Mouse (Mus musculus) regulatory T cell (primary cell): Measurements from ENCODE around the gene AC140267.1.

ENCODE experiments used
- in situ Hi-C: fragments of 300-600 bp; cut with MboI, MseI; formaldehyde crosslinking; loops from one replicate; pipeline ENCODE4 v1.15.1; 2025; ENCODE audit warnings: high pct_unique_total_duplicates

Gene AC140267.1

DNA sequence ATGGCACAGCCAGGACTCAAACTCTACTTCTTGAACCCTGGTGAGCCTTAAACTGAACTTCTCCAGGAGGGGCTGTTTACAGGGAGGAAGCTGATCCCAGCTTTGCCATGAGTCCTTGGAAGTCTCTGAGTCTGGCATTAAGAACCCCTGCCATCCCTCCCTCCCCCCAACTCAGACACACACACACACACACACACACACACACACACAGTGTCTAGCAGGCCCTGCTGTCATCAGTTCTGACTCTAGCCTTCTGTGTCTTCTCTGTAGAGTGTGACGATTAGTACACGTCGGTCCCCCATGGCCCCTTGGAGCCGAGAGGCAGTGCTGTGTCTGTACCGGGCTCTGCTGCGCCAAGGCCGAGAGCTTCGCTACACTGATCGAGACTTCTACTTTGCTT is at the start of gene AC140267.1:
AC140267.1 (plus strand) TSS at position 301 of the 400 bp plus-strand sequence.
- in situ Hi-C loops: no loop called here

DNA sequence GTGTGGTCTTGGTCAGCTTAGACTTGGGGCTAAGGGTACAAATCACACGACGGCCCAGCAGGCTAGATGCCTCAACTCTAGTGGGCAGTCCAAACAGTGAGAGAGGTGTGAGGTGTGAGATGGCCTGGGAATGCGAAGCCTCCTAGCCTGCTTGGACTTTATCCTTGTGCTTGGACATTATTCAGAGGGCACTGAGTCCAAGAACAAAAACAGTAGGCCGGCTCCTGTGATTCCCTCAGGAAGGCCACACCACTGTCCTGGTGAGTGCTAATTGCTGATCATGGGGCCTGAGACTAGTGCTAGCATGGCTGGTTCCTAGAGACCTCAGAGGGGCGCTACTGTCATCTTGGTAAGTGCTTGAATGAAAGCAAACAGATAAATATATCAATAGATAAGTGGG is 46.7 kb upstream of the AC140267.1 start:
- in situ Hi-C loops: no loop called here

DNA sequence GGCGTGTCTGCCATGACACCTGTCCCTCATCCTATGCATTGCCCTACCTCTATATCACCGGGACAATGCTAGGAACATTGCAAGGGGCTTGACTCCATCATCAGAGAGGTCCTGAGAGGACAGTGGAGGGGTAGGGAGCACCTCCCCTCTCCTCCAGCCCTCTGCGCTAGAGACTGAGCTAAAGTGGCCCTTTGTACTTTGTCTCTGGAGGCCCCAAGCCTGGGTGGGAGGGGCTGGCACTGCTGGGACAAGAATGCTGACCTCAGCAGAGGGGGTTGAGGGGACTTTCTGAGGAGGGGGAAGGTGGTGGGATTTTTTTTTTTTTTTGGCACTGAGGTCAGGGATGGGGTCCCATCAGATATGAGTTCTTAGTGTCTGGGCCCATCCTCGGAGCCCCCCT is 45.6 kb upstream of the AC140267.1 start:
- in situ Hi-C loops: no loop called here

DNA sequence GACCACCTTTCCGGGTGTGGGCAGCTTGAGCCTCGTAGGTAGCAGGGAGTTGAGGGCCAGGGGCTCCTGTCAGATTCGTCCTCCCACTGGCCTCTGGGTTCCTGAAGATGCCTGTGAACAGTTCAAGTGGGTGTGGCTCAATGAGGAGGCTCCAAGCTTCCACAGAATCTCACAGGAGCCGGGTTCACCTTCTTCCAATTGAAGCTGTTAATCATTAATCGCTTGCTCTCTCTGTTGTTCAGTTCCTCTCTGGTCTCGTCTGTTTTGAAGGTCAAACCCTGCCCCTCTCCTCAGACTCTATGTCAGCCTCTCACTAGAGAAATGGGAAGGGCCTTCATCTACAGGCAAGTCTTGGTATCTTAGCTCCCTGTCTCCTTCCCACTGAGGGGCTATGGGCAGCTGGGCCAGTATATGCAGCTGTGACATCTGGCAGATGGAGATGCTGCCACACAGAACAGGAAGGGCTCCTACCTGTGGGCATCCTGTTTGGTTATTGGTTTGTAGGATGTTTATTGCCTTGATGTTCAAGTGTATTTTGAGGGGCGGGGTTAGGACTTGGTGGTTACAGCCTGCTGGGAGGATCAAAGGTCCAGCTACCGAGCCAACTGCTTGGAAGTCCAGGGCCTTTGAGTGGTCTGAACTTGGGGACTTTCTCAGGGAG is 43.9 kb upstream of the AC140267.1 start:
- in situ Hi-C loops: no loop called here

DNA sequence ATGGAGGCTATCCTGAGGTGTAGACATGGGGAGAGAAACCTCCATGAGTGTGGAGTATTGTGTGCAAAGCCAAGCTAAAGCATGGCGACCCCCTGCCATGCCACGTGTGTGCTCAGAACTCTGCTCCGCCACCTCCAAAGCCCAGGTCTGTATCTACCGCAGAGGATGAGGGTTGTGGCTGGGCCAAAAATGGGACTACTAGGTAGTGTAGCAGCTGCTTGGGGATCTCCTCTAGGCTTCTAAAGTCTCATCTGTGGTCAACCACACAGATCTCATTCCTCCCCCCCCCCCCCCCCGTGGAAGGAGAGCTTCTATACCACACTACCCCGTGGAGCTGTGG is 43.4 kb upstream of the AC140267.1 start:
- in situ Hi-C loops: no loop called here

DNA sequence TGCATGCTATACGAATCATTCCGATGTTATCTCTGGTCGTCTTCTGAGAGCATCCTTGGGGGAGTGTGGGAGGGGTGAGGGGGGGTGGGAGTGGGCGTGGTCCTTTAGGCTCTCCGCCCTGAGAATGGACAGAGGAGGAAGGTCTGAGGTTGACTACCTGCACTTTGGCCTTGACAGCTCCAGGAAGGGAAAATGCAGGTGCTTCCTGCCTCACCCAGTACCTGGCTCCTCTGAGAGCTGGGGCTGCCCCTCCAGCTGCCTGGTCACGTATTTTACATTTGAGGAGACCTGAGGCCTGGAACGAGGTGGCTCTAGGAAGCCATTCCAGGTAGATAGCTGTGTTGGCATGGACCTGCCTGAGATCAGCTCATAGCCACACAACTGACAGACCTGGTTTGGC is 42.8 kb upstream of the AC140267.1 start:
- in situ Hi-C loops: no loop called here

DNA sequence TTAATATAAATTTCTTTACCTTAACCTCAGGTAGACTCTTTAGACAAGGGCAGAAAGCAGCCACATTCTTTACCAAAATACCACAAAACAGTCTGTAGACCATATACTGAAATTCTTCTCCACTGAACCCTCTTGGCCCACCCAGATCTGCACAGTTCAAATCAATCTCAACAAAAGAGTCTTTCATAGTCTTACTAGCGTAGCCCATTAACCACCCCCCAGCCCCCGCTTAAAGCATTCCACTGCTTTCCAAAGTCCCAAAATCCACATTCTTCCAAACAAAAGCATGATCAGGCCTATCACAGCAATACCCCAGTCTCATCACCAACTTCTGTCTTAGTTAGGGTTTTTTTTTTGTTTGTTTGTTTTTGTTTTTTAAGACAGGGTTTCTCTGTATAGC is 36.1 kb upstream of the AC140267.1 start:
- in situ Hi-C loops: no loop called here

DNA sequence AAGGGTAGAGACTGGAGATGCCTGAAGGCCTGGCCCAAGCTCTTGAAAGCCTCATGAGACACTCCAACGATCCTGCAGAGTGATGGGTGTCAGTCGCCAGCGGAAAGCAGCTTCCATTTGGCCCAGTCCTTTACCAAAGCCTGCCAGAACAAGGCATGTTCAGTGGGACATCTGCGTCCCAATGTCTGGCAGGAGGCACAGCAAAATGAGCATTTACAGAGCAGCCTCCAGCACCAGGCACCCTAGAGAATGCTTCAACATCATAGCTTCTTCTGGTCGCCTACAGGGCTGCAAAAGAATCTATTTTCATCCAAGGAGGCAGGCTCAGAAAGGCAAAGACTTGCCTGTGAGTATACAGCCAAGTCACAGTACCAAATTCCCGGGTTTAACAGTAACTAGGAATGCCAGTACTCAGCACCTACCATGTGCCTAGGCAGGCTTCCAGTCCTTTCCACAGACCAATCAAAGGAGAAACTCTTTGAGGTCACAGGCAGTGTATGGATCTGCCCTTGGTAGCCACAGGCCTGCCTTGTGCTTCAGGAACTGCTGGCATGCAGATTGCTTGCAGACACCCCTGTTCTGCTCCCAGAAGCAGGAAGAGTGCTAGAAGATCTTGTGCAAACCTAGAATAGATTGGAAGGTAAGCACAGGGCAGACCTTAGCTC is 33.4 kb upstream of the AC140267.1 start:
- in situ Hi-C loops: no loop called here

DNA sequence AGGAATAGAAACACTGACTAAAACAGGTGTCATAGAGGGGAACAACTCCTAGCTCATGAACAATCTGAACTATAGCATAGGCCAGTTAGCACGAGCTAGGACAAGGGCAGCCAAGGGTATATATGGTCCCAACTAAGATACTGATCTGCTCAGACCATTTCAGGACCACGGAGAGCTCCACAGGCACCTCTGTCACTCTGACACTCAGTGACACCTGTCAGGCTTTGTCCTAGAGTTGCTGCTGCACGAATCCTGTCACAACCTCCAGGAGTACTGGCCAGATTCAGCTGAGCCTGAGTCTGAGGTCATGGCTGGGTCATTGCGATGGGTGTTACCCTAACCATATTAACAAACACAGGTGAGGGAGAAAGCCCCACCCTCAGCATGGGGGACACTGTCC is 32.2 kb upstream of the AC140267.1 start:
- in situ Hi-C loops: no loop called here

DNA sequence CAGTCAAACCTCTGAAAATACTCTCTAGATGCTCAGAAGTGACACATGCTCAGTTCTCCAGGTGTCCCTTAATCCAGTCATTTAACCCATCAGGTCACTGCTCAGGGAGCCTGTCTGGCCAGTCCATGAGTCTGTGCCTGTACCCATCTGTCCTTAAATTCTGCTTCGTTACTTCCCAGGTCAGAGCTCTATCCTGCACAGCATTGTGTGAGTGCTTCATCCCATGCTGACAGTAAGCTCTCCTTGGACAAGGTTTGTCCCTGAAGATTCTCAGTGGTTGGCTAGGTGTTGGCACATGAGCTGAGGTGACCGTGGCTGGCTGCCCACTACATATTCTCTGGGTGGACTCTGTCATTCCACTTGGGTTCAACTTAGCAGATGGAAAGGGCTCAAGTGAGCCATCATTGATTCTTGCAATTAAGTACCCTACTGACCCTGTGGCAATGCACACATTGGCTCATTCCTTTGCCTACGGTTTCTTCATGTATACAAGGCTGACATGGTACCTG is 29.5 kb upstream of the AC140267.1 start:
- in situ Hi-C loops: no loop called here

DNA sequence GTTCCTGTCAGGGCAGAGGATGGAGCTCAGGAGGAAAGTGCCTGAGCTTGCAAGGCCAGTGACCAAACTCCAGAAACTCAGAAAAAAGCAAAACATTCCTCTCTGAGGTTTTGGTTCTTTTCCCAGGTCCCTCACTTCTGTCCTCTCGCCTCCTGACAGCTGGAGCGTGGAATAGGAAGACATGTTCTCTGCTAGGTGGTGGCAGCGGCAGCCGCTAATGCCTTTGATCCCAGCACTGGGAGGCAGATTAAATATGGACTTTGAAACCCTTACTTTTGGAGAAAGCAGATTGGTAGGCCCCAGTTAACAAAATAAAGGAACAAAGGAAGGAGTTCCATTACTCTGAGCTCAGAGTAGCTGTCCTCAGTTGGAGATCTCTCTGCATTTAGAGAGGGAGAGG is 27.2 kb upstream of the AC140267.1 start:
- in situ Hi-C loops: no loop called here

DNA sequence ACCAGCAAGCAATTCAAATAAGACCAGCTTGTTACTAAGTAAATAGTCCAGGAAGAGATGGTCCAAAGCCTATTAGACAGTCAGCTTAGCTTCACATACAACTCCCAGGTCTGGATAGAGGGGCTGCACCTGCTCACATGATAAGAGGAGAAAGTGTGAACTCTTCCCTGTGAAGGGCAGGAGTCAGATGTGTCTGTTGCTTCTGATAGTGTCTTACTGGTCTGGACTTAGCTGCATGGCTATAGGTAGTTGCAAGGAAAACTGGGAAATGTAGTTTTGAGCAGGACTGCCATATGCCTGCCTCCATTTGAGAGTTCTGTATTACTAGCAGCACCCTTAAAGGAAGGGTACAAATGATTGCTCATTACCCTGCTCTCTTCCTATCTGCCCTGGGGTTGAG is 21.9 kb upstream of the AC140267.1 start:
- in situ Hi-C loops: no loop called here

DNA sequence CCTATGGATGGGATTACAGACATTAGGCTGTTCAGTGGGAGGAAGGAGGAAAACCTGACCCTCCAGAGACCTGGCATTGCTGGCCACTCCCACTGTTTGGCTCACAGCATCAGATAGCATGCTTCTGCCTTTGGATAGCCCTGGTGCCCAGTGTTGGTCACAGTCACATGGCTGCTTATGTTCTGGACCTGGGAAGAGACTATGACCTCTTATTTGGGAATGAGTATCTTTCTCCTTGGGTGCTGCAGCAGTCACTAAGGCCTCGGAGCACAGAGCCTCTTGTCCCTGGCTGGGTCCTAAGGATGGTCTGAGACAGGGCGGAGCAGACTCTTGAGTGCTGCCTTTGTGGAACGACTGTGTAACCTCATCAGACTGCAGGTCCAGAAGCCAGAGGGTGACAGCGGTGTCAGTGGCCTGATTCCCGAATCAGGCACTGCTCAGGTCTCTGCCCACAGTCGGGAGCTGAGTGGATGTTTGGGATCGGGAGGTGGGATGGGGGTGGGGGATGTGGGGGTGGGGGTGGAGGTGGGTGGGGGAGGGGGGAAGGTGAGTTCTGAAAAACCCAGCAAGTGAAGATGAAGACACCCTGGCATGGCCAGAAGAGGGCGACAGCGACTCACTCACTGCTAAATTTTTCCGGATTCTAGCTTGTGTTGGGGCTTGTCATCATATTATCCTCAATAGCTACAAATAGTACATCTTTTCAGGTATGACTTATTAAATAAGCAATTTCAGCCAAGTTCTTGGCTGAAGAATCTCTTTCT is 19.7 kb upstream of the AC140267.1 start:
- in situ Hi-C loops: no loop called here

DNA sequence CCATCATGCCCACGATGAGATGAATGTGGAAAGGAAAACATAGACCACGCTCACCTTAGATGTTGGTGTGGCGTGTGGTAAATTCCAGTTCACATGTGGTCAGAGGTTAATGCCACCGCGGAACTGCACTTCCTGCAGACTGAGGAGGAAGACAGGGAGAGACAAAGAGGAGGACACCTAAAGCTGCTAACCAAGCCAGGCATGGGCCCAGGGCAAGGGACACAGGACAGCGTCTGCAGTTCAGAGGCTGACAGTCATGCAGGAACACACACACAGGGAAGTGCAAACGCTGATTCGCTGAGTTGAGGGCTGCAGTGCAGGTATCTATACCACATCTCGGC is 19.2 kb upstream of the AC140267.1 start:
- in situ Hi-C loops: no loop called here

DNA sequence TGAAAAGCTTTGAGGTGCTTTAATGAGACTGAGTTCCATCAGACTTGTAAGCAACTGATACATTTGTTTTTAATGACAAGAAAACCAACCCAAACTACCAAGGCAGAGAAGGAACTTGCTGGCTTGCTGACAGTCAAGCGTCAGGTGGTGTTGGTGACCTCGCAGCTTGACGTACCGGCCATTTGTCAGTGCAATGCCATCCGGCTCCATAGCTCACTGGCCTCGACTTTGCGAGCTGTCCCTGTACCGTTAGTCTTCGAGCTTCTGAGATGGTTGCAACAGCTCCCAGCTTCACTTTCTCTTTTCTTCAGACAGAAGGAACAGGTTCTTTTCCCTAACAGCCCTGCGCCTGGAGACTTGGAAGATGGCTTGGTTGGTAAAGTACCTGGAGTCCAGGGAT is 18.2 kb upstream of the AC140267.1 start:
- in situ Hi-C loops: no loop called here

DNA sequence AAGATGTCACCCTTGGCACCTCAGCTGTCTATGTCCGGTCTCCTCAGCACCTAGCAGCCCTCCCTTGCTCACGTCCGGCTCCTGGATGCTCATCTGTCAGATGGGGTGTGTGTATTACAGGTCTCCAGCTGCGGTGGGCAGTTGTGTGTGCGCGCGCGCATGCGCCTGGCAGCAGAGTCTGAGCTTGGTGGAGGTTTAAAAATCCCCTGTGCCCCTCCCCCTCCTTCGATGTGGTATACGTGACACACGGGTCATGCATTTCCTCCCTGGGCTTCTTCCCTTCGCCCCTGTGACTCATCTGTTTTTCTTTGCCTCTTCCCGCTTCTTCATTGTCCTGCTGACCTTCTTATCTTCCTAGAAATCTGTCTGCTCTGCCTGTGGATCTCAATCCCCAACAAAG is 16.4 kb upstream of the AC140267.1 start:
- in situ Hi-C loops: no loop called here

DNA sequence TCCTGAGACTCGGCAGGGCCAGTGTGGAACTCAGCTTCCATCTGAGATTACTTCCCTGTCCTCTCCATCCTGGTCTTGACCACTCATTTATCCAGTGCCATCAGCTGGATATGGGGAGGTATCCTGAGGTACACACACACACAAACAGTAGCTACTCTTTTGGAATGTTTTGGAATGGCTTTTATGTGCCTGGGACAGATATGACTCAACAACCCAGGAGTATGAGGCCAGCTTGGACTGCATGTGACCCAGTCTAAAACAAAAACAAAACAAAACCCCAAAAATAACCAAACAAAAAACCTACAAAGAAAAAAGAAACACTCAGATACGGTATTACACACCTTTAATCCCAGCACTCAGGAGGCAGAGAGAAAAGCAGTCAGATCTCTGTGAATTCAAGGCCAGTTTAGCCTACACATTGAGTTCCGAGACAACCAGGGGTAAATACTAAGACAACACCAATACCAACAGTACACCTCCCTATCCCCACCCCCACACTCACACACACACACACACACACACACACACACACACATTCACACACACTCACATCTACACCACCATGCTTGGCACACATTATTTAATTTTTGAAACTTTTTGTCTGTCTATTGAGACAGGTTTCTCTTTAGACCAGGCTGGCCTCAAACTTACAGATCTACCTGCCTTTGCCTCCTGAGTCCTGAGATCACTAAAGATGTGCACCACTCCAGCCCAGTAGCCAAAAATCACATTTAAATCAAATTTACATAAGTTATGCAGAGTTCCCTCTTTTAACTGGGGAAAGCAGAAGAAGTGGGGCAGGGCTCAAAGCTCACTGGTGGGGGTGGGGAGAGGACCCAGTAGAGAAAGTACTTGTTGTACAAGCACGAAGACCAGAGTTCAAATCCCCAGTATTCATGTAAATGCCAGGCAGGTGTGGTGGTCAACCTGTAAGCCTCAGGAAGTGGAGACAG is 15.7 kb upstream of the AC140267.1 start:
- in situ Hi-C loops: loop anchor here (5.0 kb wide), 1 partner anchor 103 kb away; no protein-coding TSS in a partner anchor

DNA sequence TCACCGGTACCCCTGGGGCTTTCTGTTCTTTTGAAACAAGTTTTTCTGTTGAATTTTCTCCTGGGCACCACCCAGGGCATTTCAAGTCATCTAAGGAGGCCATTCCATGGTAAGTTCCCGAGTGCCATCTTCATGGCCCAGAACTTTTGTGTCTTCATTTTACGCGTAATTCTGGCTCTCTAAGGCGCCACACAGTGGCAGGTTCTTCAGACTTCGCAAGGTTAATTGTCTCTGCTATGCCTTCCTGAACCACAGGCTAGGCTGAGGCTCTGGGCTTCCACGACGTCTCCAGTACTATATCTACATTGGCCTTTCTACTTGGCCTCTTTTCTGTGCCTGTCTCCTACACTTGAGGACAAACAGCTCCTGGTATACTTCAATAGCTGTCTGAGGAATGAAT is 14.6 kb upstream of the AC140267.1 start:
- in situ Hi-C loops: loop anchor here (5.0 kb wide), 1 partner anchor 104 kb away; no protein-coding TSS in a partner anchor

DNA sequence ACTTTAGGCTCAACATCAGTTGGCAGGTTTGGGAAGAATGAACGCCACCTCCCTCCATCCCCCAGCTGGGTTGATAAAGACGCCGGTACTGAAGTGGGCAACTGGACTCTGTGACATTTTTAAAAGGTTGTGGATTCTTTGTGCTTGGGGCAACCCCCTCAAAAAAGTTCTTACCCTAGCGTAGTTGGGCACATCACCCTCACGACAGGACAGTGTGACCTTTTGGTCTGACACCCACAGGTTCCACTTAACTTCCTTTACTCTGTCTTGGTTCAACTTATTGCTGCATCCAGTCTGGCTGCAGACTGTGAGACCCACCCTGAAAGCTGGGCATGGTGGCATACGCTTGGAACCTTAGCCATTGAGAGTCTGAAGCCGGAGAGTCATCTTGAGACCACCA is 11.9 kb upstream of the AC140267.1 start:
- in situ Hi-C loops: loop anchor here (5.0 kb wide), 1 partner anchor 106 kb away; no protein-coding TSS in a partner anchor

DNA sequence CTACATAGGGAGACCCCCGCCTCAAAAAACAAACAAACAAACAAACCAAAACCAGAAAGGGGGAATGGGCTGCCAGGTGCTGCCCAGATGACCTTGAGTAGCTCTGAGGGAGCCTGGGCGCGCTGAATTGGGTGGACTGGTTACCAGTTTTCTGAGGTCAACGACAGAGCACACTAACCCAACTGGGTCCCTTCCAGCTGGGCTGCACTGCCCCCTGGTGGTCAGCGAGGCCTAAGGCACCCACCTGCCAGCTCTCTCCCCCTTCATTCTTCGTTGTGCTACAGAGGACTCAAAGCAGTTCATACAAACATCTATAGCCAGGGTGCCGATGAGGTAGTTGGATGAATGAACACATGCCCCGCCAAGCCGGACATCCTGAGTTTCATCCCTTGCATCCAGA is 10.4 kb upstream of the AC140267.1 start:
- in situ Hi-C loops: loop anchor here (5.0 kb wide), 1 partner anchor 37 kb away; the partner anchor contains the start of gene Rps19bp1

DNA sequence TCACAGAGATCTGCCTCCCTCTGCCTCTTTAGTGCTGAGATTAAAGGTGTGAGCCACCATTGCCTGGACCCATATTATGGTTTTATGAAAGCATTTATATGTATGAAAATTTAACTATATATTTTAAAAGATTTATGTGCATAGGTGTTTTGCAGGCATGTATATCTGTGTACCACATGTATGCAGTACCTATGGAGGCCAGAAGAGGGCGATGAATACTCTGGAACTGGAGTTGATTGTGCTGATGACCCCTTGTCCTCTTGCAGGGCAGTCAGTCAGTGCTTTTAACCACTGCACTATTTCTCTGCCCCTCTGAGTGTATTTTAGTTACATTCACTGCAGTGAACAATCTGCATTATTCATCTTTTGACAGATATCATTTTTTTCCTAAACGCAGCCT is 9.8 kb upstream of the AC140267.1 start:
- in situ Hi-C loops: loop anchor here (5.0 kb wide), 1 partner anchor 37 kb away; the partner anchor contains the start of gene Rps19bp1
